Mouse (Mus musculus): Measurements from ENCODE around the gene Tmem40. TPM values are rescaled to one million over a fixed set of nuclear protein-coding genes. Genes with fewer than 3 reads are reported as not detected.

Gene Tmem40
- polyA plus RNA-seq, 1 experiment from 2014 or later: 0.91 TPM

DNA sequence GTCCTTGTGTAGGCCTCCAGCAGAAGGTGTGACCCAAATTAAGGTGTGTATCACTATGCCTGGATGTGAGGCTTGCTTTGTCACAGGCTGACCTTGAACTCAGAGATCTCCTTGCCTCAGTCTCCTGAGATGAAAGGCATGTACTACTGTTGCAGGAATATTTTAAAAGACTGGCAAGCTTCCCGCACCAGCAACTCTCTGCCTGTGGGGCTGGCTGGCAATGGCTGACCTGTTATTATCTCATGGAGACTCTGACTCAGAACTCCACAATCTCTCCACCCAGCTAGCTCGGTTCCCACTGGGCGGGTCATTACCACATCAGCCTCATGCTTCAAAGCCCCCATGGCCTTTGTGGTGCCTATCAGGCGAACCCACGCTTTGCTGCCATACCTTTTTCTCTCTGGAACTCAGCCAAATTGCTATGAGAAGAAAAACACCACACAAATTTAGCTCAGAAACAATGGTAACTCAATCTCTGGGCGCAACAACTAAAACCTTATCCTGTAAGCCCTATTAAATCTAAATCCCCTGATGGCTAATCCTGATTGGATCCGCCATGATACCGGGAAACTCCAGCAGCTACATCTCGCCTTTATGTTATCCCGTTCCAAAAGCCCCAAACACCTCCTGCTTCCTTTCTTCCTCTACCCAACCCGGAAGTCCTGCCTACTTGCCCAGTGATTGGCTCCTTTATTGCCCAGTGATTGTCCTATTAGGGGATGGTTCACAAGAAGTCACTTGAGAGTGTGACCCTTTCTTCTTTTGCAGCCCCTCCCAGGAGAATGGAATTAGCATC, 77.2 kb downstream of the Tmem40 start:
- H3K9ac ChIP-seq (replicated peaks; ENCODE audit: low read depth, low read length): no peak overlapping the region
- no peak overlapping the region for H3K4me3 ChIP-seq (replicated peaks; ENCODE audit: low read length)
- peaks cover 4% of the 10 kb centered on the region; the same call in 1 of the 2 replicates for H3K9me3 ChIP-seq (ENCODE audit: control insufficient read depth, low read length)
- H3K36me3 ChIP-seq (ENCODE audit: control insufficient read depth, insufficient read depth): no peaks in the 10 kb centered on the region
- 45% methylated on average over 11 of the region's 11 CpGs for WGBS
- no peak for ATAC-seq
- H3K27me3 ChIP-seq (replicated peaks; ENCODE audit: control insufficient read depth, insufficient read depth, low read length): no peaks in the 10 kb centered on the region
- H3K4me2 ChIP-seq (ENCODE audit: low read length): no peak overlapping the region
- no peak overlapping the region for H3K27ac ChIP-seq (ENCODE audit: low read length)
- H3K4me1 ChIP-seq (replicated peaks; ENCODE audit: control insufficient read depth, insufficient read depth, low read length): no peaks in the 10 kb centered on the region

DNA sequence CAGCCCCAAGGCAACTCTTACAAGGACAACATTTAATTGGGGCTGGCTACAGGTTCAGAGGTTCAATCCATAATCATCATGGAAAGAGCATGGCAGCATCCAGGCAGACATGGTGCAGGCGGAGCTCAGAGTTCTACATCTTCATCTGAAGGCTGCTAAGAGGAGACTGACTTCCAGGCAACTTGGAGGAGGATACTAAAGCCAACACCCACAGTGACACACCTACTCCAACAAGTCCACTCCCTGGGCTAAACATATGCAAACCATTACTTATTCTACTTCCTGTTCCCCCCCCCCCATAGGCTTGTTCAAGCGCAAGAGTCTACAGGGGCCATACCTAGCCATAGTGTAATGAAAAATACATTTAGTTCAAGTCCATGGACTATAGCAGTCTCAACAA, 77.9 kb downstream of the Tmem40 start:
- Histone ChIP-seq H3K4me3 (replicated peaks; ENCODE audit: low read length) (no peak overlapping the region), H3K27me3 (replicated peaks; ENCODE audit: control insufficient read depth, insufficient read depth, low read length) (no peaks in the 10 kb centered on the region), H3K9ac (replicated peaks; ENCODE audit: low read depth, low read length) (no peak overlapping the region), H3K4me1 (replicated peaks; ENCODE audit: control insufficient read depth, insufficient read depth, low read length) (no peaks in the 10 kb centered on the region), H3K27ac (ENCODE audit: low read length) (no peak overlapping the region), H3K36me3 (ENCODE audit: control insufficient read depth, insufficient read depth) (no peaks in the 10 kb centered on the region), H3K4me2 (ENCODE audit: low read length) (no peak overlapping the region), H3K9me3 (ENCODE audit: control insufficient read depth, low read length) (peaks cover 4% of the 10 kb centered on the region; the same call in 1 of the 2 replicates)
- no peak for ATAC-seq
- 96% methylated on average over 2 of the region's 2 CpGs for WGBS

DNA sequence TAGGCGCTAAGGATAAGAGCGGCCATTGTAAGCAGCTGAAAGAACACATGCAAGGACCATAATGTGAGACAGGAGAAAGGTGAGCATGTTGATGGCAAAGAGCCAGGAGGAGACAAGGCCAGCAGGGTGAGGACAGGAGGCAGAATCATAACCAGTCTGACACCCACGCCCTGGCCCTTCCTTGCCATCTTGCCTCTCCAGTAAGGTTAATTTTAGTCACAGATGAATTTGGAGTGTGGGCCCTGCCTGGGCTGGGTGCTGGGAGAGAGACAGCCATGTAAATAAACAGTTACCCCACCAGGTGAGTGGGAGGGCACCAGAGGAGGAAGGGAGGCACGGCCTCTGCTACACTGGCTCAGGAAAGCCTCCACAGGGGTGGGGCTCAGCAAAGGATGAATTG, 81.1 kb downstream of the Tmem40 start:
- H3K4me3 ChIP-seq (replicated peaks; ENCODE audit: low read length): no peak overlapping the region
- no peaks in the 10 kb centered on the region for H3K9me3 ChIP-seq (ENCODE audit: control insufficient read depth, low read length)
- no peak overlapping the region for H3K4me2 ChIP-seq (ENCODE audit: low read length)
- no peaks in the 10 kb centered on the region for H3K36me3 ChIP-seq (ENCODE audit: control insufficient read depth, insufficient read depth)
- no peak overlapping the region for H3K9ac ChIP-seq (replicated peaks; ENCODE audit: low read depth, low read length)
- H3K4me1 ChIP-seq (replicated peaks; ENCODE audit: control insufficient read depth, insufficient read depth, low read length): peaks cover 3% of the 10 kb centered on the region
- ATAC-seq: no peak
- H3K27me3 ChIP-seq (replicated peaks; ENCODE audit: control insufficient read depth, insufficient read depth, low read length): no peaks in the 10 kb centered on the region
- 83% methylated on average over 4 of the region's 4 CpGs for whole genome bisulfite sequencing
- no peak overlapping the region for H3K27ac ChIP-seq (ENCODE audit: low read length)

Small RNA genes within 50 kb of the gene (microRNA-seq; reads per million reads assigned to microRNA genes)
- gene Mir7660: not detected

Other genes with a start within 250 kb of the Tmem40 start
- 42.8 and 44.2 TPM in 2 replicates for gene Tsen2, start 217.7 kb downstream of the Tmem40 start, polyA plus RNA-seq (2015; fragmentation: Nextera tagmentation; extraction: Ambion mirVana)
- gene Mkrn2os, start 169.8 kb downstream of the Tmem40 start, polyA plus RNA-seq (2015; fragmentation: Nextera tagmentation; extraction: Ambion mirVana): 0.47 and 0.67 TPM in 2 replicates
- 42.7 and 45.6 TPM in 2 replicates for gene Mkrn2, start 160.5 kb downstream of the Tmem40 start, polyA plus RNA-seq (2015; fragmentation: Nextera tagmentation; extraction: Ambion mirVana)
- 158 and 160 TPM in 2 replicates for gene Raf1, start 85.8 kb downstream of the Tmem40 start, polyA plus RNA-seq (2015; fragmentation: Nextera tagmentation; extraction: Ambion mirVana)
- gene Cand2, start 12.1 kb upstream of the Tmem40 start, polyA plus RNA-seq (2015; fragmentation: Nextera tagmentation; extraction: Ambion mirVana): 16.7 and 17.9 TPM in 2 replicates
- 1,104 and 1,269 TPM in 2 replicates for gene Rpl32, start 46.3 kb upstream of the Tmem40 start, polyA plus RNA-seq (2015; fragmentation: Nextera tagmentation; extraction: Ambion mirVana)
- gene Efcab12, start 76.0 kb upstream of the Tmem40 start, polyA plus RNA-seq (2015; fragmentation: Nextera tagmentation; extraction: Ambion mirVana): 1.4 and 1.8 TPM in 2 replicates
- gene Mbd4, start 91.0 kb upstream of the Tmem40 start, polyA plus RNA-seq (2015; fragmentation: Nextera tagmentation; extraction: Ambion mirVana): 14.4 and 16.9 TPM in 2 replicates
- gene Ift122, start 91.1 kb upstream of the Tmem40 start, polyA plus RNA-seq (2015; fragmentation: Nextera tagmentation; extraction: Ambion mirVana): 30.8 and 32.7 TPM in 2 replicates
- gene Rho, start 169.3 kb upstream of the Tmem40 start, polyA plus RNA-seq (2015; fragmentation: Nextera tagmentation; extraction: Ambion mirVana): 0.15 TPM in 1 of 2 replicates, not detected in the other
- not detected in 2 replicates for gene H1foo, start 182.5 kb upstream of the Tmem40 start, polyA plus RNA-seq (2015; fragmentation: Nextera tagmentation; extraction: Ambion mirVana)
- 19.4 and 19.8 TPM in 2 replicates for gene Plxnd1, start 232.6 kb upstream of the Tmem40 start, polyA plus RNA-seq (2015; fragmentation: Nextera tagmentation; extraction: Ambion mirVana)

Measured in forebrain, embryonic 16.5 days (tissue).